Mouse (Mus musculus): ENCODE results near the gene Rap1gap. TPM values are rescaled to one million over a fixed set of nuclear protein-coding genes. Genes with fewer than 3 reads are reported as not detected.

Rap1gap gene
- polyA plus RNA-seq, 1 experiment from 2014 or later = 1.2 TPM

GRCm38 (mm10) chr4:137707216-137707990 is 42.9 kb downstream of the Rap1gap start:
- Histone ChIP-seq H3K27me3 (peaks cover 52% of the 10 kb centered on the region), H3K27ac (peak overlapping the region; percentile 75; the same call in 1 of the 2 replicates), H3K9me3 (replicated peaks) (no peaks in the 10 kb centered on the region), H3K4me2 (peak overlapping the region; percentile 69), H3K4me1 (replicated peaks) (peaks cover 21% of the 10 kb centered on the region), H3K36me3 (no peaks in the 10 kb centered on the region), H3K4me3 (replicated peaks) (peak overlapping the region; percentile 55), H3K9ac (peak overlapping the region; percentile 54)
- ATAC-seq (ENCODE audit: low read depth) (peak; percentile 75), DNase-seq (peak; percentile 77)
- 4% methylated on average over 52 of the region's 52 CpGs for WGBS (ENCODE audit: insufficient replicate concordance)

DNA sequence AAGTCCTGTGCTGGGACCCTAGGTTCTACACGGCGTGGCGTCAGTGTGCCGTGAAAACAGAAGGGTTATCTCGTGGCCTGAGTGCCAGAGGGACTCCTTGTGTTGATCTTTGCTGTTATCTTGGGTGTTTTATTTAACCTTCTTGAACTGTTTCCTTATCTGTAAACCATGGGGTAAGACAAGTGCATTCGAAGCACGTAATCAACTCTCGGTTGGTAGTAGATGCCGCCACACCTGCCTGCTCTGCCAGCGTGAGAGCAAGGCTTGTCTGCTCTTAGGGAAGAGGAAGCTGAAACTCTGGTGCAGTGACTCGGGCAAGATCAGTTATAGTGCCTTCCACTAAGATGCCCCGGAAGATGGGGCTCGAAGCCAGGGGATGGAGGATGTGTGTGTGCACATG is 48.4 kb downstream of the Rap1gap start:
- peak; percentile 44; the same call in 1 of the 2 replicates for ATAC-seq (ENCODE audit: low read depth)

GRCm38 (mm10) chr4:137714020-137714624 is 49.6 kb downstream of the Rap1gap start:
- DNase-seq = no peak
- Histone ChIP-seq H3K9ac (no peak overlapping the region), H3K36me3 (no peaks in the 10 kb centered on the region), H3K27me3 (peaks cover 46% of the 10 kb centered on the region), H3K27ac (no peak overlapping the region), H3K4me1 (replicated peaks) (peaks cover 21% of the 10 kb centered on the region), H3K9me3 (replicated peaks) (no peaks in the 10 kb centered on the region), H3K4me3 (replicated peaks) (no peak overlapping the region), H3K4me2 (no peak overlapping the region)
- WGBS (ENCODE audit: insufficient replicate concordance) = 19% methylated on average over 8 of the region's 8 CpGs
- ATAC-seq (ENCODE audit: low read depth) = no peak

More for the DNA sequence above, 48.4 kb downstream of the Rap1gap start:
- Histone ChIP-seq H3K9ac (no peak overlapping the region), H3K4me3 (replicated peaks) (no peak overlapping the region), H3K27me3 (peaks cover 46% of the 10 kb centered on the region), H3K27ac (no peak overlapping the region), H3K36me3 (no peaks in the 10 kb centered on the region), H3K4me2 (no peak overlapping the region), H3K4me1 (replicated peaks) (peaks cover 22% of the 10 kb centered on the region), H3K9me3 (replicated peaks) (no peaks in the 10 kb centered on the region)
- no peak for DNase-seq
- WGBS (ENCODE audit: insufficient replicate concordance) = 29% methylated on average over 13 of the region's 13 CpGs

DNA sequence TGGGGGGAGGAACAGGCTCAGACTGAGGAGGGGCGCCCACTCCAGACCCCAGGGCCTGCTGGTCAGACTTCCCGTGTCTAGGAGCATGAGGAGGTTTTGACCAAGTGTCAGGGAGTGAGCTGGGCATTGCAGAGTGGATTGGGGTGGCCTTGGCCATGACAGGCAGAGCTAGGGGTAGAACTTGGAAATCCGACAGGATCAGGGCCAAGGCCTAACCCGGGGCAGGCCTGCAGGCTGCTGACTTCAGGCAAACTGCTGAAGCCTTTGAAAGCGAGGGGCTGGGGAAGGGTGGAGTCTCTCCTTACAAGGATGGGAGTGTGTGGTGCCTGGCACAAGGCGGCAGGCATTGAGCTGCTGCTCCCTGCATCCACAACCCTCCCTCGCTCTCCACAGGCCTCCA is 52.5 kb downstream of the Rap1gap start:
- ATAC-seq (ENCODE audit: low read depth) (no peak), DNase-seq (no peak)
- Histone ChIP-seq H3K4me3 (replicated peaks) (no peak overlapping the region), H3K27ac (no peak overlapping the region), H3K9ac (no peak overlapping the region), H3K4me2 (no peak overlapping the region), H3K27me3 (peaks cover 57% of the 10 kb centered on the region), H3K9me3 (replicated peaks) (no peaks in the 10 kb centered on the region), H3K4me1 (replicated peaks) (peaks cover 27% of the 10 kb centered on the region), H3K36me3 (no peaks in the 10 kb centered on the region)
- WGBS (ENCODE audit: insufficient replicate concordance) = 57% methylated on average over 7 of the region's 7 CpGs

DNA sequence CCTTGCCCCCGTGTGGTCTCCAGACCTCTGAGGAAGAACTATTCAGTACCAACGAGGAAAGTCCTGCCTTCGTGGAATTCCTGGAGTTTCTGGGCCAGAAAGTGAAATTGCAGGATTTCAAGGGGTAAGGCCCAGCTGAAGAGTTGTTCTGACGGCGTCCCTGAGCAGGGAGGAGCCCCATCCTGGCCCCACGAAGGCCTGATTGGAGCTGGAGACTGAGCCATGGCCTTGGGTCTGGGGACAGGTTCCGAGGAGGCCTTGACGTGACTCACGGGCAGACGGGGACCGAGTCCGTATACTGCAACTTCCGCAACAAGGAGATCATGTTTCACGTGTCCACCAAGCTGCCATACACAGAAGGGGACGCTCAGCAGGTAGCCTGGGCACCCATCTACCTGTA is 53.1 kb downstream of the Rap1gap start:
- WGBS (ENCODE audit: insufficient replicate concordance) = 55% methylated on average over 15 of the region's 15 CpGs
- Histone ChIP-seq H3K27me3 (peaks cover 63% of the 10 kb centered on the region), H3K9me3 (replicated peaks) (no peaks in the 10 kb centered on the region), H3K36me3 (no peaks in the 10 kb centered on the region), H3K9ac (no peak overlapping the region), H3K4me1 (replicated peaks) (peaks cover 25% of the 10 kb centered on the region), H3K4me2 (no peak overlapping the region), H3K27ac (no peak overlapping the region), H3K4me3 (replicated peaks) (no peak overlapping the region)
- DNase-seq (no peak), ATAC-seq (ENCODE audit: low read depth) (no peak)

- Histone ChIP-seq H3K9ac (no peak overlapping the region), H3K4me2 (no peak overlapping the region), H3K27ac (no peak overlapping the region), H3K27me3 (peaks cover 79% of the 10 kb centered on the region), H3K9me3 (replicated peaks) (no peaks in the 10 kb centered on the region), H3K4me1 (replicated peaks) (peaks cover 23% of the 10 kb centered on the region), H3K4me3 (replicated peaks) (no peak overlapping the region), H3K36me3 (no peaks in the 10 kb centered on the region)
- ATAC-seq (ENCODE audit: low read depth) = no peak
- DNase-seq = no peak
- 19% methylated on average over 15 of the region's 15 CpGs for WGBS (ENCODE audit: insufficient replicate concordance)
Observed at GRCm38 (mm10) chr4:137719378-137720077, 55.0 kb downstream of the Rap1gap start.

DNA sequence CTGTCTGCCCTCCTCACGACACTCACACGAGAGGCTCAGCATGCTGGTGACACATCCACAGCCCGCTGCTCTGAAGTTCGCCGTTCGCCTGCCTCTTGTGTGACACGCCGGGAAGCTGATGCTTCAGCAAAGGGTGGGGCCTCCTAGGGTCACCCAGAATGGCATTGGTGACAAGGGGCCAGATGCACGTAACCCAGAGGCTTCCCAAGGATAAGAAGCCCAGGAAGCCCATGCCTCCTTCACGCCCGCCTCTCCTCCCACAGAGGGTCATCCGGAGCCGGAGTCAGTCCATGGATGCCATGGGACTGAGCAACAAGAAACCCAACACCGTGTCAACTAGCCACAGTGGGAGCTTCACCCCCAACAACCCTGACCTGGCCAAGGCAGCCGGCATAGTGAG is 57.0 kb downstream of the Rap1gap start:
- Histone ChIP-seq H3K27me3 (peaks cover 75% of the 10 kb centered on the region), H3K4me1 (replicated peaks) (peaks cover 33% of the 10 kb centered on the region), H3K9me3 (replicated peaks) (no peaks in the 10 kb centered on the region), H3K4me2 (no peak overlapping the region), H3K9ac (no peak overlapping the region), H3K27ac (no peak overlapping the region), H3K4me3 (replicated peaks) (no peak overlapping the region), H3K36me3 (no peaks in the 10 kb centered on the region)
- no peak for DNase-seq
- no peak for ATAC-seq (ENCODE audit: low read depth)
- 79% methylated on average over 15 of the region's 15 CpGs for WGBS (ENCODE audit: insufficient replicate concordance)

DNA sequence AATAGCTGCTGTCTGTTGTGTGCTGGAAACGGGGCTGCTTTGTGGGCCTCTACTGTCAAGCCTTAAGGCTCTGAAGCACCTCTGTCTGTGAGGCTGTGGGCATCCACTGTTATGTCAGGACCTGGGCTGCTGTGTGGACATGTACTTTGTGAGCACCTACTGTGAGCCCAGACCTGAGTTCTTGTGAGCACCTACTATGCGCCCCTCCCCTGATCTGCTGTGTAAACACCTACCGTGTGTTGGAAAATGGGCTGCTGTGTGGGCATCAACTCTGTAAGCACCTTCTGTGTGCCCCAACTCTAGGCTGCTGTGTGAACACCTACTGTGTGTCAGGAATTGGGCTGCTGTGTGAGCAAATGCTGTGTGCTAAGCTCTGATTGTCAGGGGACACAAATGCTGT is 57.7 kb downstream of the Rap1gap start:
- no peak for ATAC-seq (ENCODE audit: low read depth)
- Histone ChIP-seq H3K4me2 (no peak overlapping the region), H3K9me3 (replicated peaks) (no peaks in the 10 kb centered on the region), H3K9ac (no peak overlapping the region), H3K27ac (no peak overlapping the region), H3K27me3 (peaks cover 74% of the 10 kb centered on the region), H3K4me1 (replicated peaks) (peaks cover 34% of the 10 kb centered on the region), H3K36me3 (no peaks in the 10 kb centered on the region), H3K4me3 (replicated peaks) (no peak overlapping the region)
- 74% methylated on average over 3 of the region's 3 CpGs for WGBS (ENCODE audit: insufficient replicate concordance)
- no peak for DNase-seq

GRCm38 (mm10) chr4:137722692-137723427 is 58.3 kb downstream of the Rap1gap start:
- H3K4me3 ChIP-seq (replicated peaks) = peak overlapping the region; percentile 18; the same call in 1 of the 2 replicates
- no peak overlapping the region for H3K9ac ChIP-seq
- H3K4me1 ChIP-seq (replicated peaks) = peaks cover 40% of the 10 kb centered on the region
- H3K36me3 ChIP-seq = no peaks in the 10 kb centered on the region
- peaks cover 75% of the 10 kb centered on the region for H3K27me3 ChIP-seq
- no peak overlapping the region for H3K27ac ChIP-seq
- DNase-seq = peak; percentile 43
- H3K9me3 ChIP-seq (replicated peaks) = no peaks in the 10 kb centered on the region
- WGBS (ENCODE audit: insufficient replicate concordance) = 17% methylated on average over 12 of the region's 12 CpGs
- ATAC-seq (ENCODE audit: low read depth) = no peak
- peak overlapping the region; percentile 41; the same call in 1 of the 2 replicates for H3K4me2 ChIP-seq

- H3K4me1 ChIP-seq (replicated peaks) = peaks cover 47% of the 10 kb centered on the region
- 28% methylated on average over 25 of the region's 25 CpGs for whole genome bisulfite sequencing (ENCODE audit: insufficient replicate concordance)
- H3K9me3 ChIP-seq (replicated peaks) = no peaks in the 10 kb centered on the region
- H3K4me2 ChIP-seq = peak overlapping the region; percentile 41
- H3K36me3 ChIP-seq = no peaks in the 10 kb centered on the region
- peaks cover 75% of the 10 kb centered on the region for H3K27me3 ChIP-seq
- peak overlapping the region; percentile 18 for H3K4me3 ChIP-seq (replicated peaks)
- peak overlapping the region; percentile 1; the same call in 1 of the 2 replicates for H3K9ac ChIP-seq
- no peak for DNase-seq
- H3K27ac ChIP-seq = no peak overlapping the region
- ATAC-seq (ENCODE audit: low read depth) = no peak
Observed at GRCm38 (mm10) chr4:137723527-137723926, 59.0 kb downstream of the Rap1gap start.

- WGBS (ENCODE audit: insufficient replicate concordance) = 38% methylated on average over 11 of the region's 11 CpGs
- H3K36me3 ChIP-seq = no peaks in the 10 kb centered on the region
- H3K4me2 ChIP-seq = peak overlapping the region; percentile 41
- no peaks in the 10 kb centered on the region for H3K9me3 ChIP-seq (replicated peaks)
- peaks cover 75% of the 10 kb centered on the region for H3K27me3 ChIP-seq
- no peak overlapping the region for H3K27ac ChIP-seq
- H3K9ac ChIP-seq = peak overlapping the region; percentile 1; the same call in 1 of the 2 replicates
- DNase-seq (no peak), ATAC-seq (ENCODE audit: low read depth) (peak; percentile 22)
- peak overlapping the region; percentile 18 for H3K4me3 ChIP-seq (replicated peaks)
- peaks cover 51% of the 10 kb centered on the region for H3K4me1 ChIP-seq (replicated peaks)
Observed at GRCm38 (mm10) chr4:137724212-137724611, 59.7 kb downstream of the Rap1gap start.

Data from liver, embryonic 13.5 days (tissue).